Mouse (Mus musculus): Measurements from ENCODE around the gene 4931422A03Rik.

DNA sequence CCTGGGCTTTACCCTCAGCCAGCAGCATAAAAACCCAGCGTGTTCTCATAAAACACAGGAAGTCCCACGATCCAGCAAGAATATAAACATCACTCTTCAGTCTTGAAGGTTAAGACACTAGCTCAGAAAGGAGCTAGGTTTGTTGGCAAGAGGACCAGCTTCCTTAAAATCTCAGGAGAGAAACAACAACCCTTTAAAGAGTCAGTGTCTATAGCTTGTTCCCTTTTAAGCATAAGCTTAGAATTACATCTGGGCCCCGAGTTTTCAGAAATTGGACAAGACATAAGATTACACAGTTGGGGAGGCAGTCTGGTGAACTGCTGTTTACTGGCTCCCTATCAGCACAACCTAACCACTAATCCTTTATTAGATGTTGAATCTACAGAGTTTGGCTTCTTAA lies 56.3 kb downstream of the 4931422A03Rik start:
- TF ChIP-seq CTCF (IDR thresholded peaks at IDR 0.05; ENCODE audit: low read depth): no peak
- no peak for TF ChIP-seq EP300 (optimal IDR thresholded peaks at IDR 0.05)
